Mouse (Mus musculus): ENCODE results near the gene Ptpn18.

- no peak for TF ChIP-seq POLR2A (IDR thresholded peaks at IDR 0.05; ENCODE audit: borderline replicate concordance, control insufficient read depth, low read depth, low read length)
- TF ChIP-seq CTCF (IDR thresholded peaks at IDR 0.05; ENCODE audit: control insufficient read depth, insufficient read depth, low read length): no peak
These were observed 24.0 kb upstream of the Ptpn18 start for GRCm38 (mm10) chr1:34435371-34436120.
